Mouse (Mus musculus) adrenal gland, postnatal 14 days (tissue): Measurements from ENCODE around the gene Sphk1. TPM values are rescaled to one million over a fixed set of nuclear protein-coding genes. Genes with fewer than 3 reads are reported as not detected.
A peak's percentile ranks its signal among the peaks of the same experiment; 100 is the strongest.

Experiments used
- DNase-seq: peaks from one replicate; pipeline ENCODE4 v3.0.0; 2021; ENCODE audit warnings: mixed read lengths
- total RNA-seq: library from RNA; stranded (reverse); gene quantifications from 2 replicates; pipeline ENCODE4 v1.2.3, GENCODE M21; 2021

The Sphk1 gene
- total RNA-seq, 1 experiment from 2014 or later, result 2.3 TPM

DNA sequence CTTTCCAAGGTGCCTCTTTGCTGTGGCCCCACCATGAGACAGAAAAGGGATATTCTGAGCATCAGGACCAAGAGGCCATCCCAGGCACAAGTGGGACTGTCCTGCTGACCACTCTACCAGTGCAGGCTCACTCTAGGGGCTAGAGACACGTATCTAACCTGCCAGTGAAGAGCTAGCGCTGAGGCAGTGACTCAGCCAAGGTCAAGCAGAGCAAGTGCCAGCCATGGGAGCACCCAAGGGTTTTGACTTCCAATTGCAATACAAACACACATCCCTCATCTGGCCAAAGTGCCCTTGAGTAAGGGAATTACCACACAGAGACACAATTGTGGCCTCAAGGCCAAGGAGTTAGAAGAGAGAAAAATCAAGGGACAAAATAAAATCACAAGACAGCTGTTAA lies 44.7 kb downstream of the Sphk1 start:
- DNase-seq, result peak; percentile 76

DNA sequence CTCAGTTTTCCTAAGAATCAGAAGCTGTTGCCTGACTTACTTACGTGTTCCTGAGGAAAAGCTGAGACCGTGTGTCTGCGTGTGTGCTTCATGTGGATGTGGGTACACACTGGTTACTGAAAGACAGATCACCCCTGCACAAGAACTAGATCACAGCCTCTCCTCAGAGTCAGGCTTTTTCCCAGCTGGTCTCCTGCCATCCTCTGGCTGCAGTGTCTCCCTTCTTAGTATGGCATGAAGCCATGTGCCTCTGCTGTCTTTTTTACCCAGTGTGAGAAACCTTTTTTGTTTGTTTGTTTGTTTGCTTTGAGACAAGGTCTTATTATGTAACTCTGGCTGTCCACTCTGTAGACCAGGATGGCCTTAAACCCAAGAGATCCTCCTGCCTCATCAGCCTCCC lies 48.6 kb downstream of the Sphk1 start:
- DNase-seq, result no peak

DNA sequence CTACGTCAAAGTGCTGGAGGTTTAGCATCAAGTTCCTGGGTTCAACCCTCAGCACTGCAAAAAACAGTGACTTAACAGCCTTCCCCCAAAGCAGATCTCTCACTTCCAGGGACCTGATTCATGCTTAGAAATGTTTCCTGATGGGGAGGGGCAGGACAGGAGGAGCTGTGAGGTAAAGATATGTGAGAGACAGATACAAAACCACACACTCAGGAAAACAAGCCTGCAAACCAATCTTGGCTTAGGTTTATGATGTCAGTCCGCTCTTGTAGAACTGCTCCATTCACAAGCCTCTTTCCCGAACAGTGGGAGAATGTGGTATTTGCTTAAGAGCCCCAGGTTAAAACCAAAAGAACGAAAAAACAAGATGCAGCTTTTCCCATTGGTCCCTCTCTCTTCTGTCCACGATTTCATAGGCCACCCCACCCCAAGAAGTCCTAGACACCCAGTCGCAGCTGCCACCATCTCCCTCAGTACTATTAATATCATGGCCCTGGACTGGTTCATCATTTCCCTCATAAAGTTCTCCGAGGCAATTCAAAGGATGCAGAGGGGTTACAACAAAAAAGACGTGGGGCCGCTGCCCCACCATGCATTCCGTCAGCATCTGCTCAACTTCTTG lies 49.4 kb downstream of the Sphk1 start:
- DNase-seq, result no peak

DNA sequence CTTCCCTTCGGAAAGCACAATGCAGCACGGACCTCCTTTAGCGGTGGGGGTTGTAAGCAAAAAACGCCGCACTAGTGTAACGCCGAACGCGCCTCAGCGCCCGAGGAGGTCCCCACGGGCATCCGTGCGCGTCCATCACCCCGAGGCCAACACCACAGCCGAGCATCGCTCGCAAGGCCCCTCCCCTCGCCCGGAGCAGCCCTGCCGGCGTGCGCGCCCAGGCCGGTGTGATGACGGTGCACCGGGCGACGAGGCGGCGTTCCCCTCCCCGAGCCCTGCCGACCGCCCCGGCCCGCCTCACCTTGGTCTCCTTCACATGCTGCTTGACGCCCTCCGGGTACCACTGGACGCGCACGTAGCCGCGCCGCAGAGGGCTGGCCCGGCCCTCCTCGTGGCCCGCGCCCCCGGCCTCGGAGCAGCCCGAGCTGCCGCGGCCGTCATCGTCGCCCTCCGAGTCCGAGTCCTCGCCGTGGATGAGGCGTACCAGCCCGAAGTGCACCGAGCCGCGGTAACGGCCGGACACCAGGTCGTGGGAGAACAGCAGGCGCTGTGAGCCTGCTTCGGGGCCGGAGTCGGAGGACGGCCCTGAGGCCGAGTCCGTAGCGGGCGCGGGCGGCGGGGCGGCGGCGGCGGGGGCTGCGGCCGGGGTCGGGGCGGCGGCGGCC lies 50.1 kb downstream of the Sphk1 start:
- DNase-seq, result peak; percentile 78

DNA sequence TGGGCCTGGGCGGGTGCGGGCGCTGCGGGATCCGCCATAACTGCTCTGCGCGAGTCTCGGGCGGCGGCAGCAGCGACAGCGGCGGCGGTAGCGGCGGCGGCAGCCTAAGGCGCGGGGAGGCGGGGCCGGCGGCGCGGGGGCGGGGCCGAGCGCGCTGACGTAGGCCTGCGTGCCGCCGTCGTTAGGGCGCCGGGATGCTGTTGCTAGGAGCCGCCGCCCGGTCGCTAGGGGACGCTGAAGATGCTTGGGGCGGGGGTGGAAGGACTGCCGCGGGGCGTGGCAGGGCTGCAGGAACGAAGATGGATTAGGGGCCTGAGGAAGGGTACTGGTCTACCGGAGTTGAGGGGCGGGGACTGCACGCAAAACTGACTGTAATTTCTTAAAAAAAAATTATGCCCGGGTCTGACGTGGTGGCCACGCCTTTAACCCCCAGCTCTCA lies 50.7 kb downstream of the Sphk1 start, which contains the start of gene Ube2o:
TSS of gene Ube2o (minus strand) at position 72 of the 439 bp plus-strand sequence.
- DNase-seq, result peak; percentile 93

DNA sequence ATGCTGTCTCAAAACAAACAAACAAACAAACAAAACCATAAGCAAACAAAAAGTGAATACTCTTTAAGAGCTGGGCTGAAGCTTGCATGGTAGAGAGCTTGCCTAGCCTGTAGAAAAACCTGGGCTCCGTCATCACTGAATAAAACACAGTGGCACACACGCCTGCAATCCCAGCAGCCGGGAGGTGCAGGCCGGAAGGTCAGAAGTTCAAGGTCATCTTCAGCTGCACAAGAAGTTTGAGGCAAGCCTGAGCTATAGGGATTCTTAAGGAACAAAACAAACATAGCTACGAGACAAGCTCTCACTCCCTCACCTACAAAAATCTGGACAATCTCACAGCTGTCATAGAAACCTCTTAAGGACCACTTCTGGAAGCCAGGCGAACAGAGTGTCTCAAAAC lies 55.0 kb downstream of the Sphk1 start:
- no peak for DNase-seq

Other genes starting within 250 kb of the Sphk1 start
- not detected in 2 replicates for gene Galr2, start 250.0 kb upstream of the Sphk1 start, total RNA-seq
- 50.5 and 62.8 TPM in 2 replicates for gene Exoc7, start 223.7 kb upstream of the Sphk1 start, total RNA-seq
- gene Foxj1, start 195.5 kb upstream of the Sphk1 start, total RNA-seq, result 0.23 and 0.30 TPM in 2 replicates
- gene Rnf157, start 117.9 kb upstream of the Sphk1 start, total RNA-seq, result 8.6 and 10.1 TPM in 2 replicates
- 36.4 and 38.8 TPM in 2 replicates for gene Ubald2, start 96.8 kb upstream of the Sphk1 start, total RNA-seq
- not detected in 2 replicates for gene Qrich2, start 64.7 kb upstream of the Sphk1 start, total RNA-seq
- 81.1 and 81.8 TPM in 2 replicates for gene Prpsap1, start 36.7 kb upstream of the Sphk1 start, total RNA-seq
- 32.0 and 38.5 TPM in 2 replicates for gene Ube2o, start 50.5 kb downstream of the Sphk1 start, total RNA-seq
- not detected in 2 replicates for gene Aanat, start 55.5 kb downstream of the Sphk1 start, total RNA-seq
- gene Rhbdf2, start 96.1 kb downstream of the Sphk1 start, total RNA-seq, result 11.2 and 14.3 TPM in 2 replicates
- 5.3 and 6.1 TPM in 2 replicates for gene Prcd, start 122.6 kb downstream of the Sphk1 start, total RNA-seq
- 30.9 and 35.0 TPM in 2 replicates for gene Cygb, start 123.4 kb downstream of the Sphk1 start, total RNA-seq
- not detected in 2 replicates for gene St6galnac1, start 244.6 kb downstream of the Sphk1 start, total RNA-seq